Mouse (Mus musculus) spleen, adult 2 months (tissue): ENCODE data around the gene Olfr1395. TPM values are rescaled to one million over a fixed set of nuclear protein-coding genes. Genes with fewer than 3 reads are reported as not detected.
"Not testable (repeated sequence)": the region's sequence is repeated elsewhere in the genome, so short reads cannot be mapped to it uniquely, and the experiment has no call there.

Experiments used
- DNase-seq, 2 experiments: peaks; one replicate each; pipeline versions ENCODE4 v3.0.0 to v3.0.0-alpha.2; 2012 to 2021; ENCODE audit warnings: low spot score in 2 of 2, low read depth in 1 of 2
- H3K27ac ChIP-seq: fragments of 200-500 bp; 2 replicates; pipeline ENCODE4 v1.5.1; 2012; ENCODE audit warnings: low read length, inconsistent platforms; ENCODE audit not compliant: insufficient read depth
- H3K27me3 ChIP-seq: fragments of 200-500 bp; 2 replicates; pipeline ENCODE4 v1.6.1; 2012; ENCODE audit warnings: mild to moderate bottlenecking, moderate library complexity, low read length, inconsistent platforms; ENCODE audit not compliant: control insufficient read depth, insufficient read depth
- H3K36me3 ChIP-seq: fragments of 200-500 bp; 2 replicates; pipeline ENCODE4 v1.6.1; 2012; ENCODE audit warnings: mild to moderate bottlenecking, low read length, inconsistent platforms; ENCODE audit not compliant: control insufficient read depth, insufficient read depth
- H3K4me1 ChIP-seq: fragments of 200-500 bp; 2 replicates; pipeline ENCODE4 v1.6.1; 2011; ENCODE audit warnings: inconsistent platforms; ENCODE audit not compliant: control insufficient read depth, insufficient read depth, insufficient read length
- H3K4me3 ChIP-seq: fragments of 200-500 bp; 2 replicates; pipeline ENCODE4 v1.5.1; 2011; ENCODE audit warnings: mild to moderate bottlenecking, inconsistent platforms; ENCODE audit not compliant: insufficient read depth, insufficient read length; ENCODE audit errors: extremely low read depth
- CTCF ChIP-seq: fragments of 200-500 bp; IDR thresholded peaks from 2 replicates; pipeline ENCODE4 v1.5.1; 2011; ENCODE audit warnings: mild to moderate bottlenecking, inconsistent platforms; ENCODE audit not compliant: insufficient read depth, insufficient read length, insufficient replicate concordance; ENCODE audit errors: extremely low read depth
- POLR2A ChIP-seq: fragments of 200-500 bp; IDR thresholded peaks from 2 replicates; pipeline ENCODE4 v1.6.1; 2011; ENCODE audit warnings: low read depth, low read length, inconsistent platforms
- WGBS: fragments of 180-500 bp; shearing (Covaris S2); methylation state at CpG from one replicate; pipeline ENCODE4 v1.1.7; 2018; 5-methylcytosine and 5-hydroxymethylcytosine counted together
- polyA plus RNA-seq: library from polyadenylated mRNA; depleted of rRNA; stranded (reverse); fragments of >200 nt; gene quantifications from 2 replicates; pipeline ENCODE4 v1.2.3, GENCODE M21; 2012

The Olfr1395 gene
- polyA plus RNA-seq, 1 experiment, result not detected

DNA sequence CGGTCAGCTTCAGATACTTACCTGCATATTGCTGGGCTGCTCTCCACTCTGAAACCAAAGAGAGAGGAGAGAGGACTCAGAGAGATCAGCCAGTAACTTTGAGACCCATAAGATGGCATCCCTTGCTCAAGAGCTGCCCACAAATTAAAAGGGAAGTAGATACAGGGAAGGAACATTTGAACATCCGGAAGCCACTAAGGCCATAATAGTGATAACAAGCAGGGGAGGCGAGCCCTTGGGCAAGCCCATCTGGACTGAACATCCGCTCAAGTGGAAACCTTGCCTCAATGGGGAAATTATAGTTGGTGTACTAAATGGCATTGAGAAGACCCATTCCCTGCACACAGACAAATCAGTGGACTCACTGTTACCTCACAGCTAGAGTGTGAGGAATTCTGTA lies 28.5 kb downstream of the Olfr1395 start:
- Histone ChIP-seq H3K4me3 (no peak overlapping the region), H3K27me3 (peaks cover 3% of the 10 kb centered on the region; the same call in 1 of the 2 replicates), H3K4me1 (no peaks in the 10 kb centered on the region), H3K36me3 (no peaks in the 10 kb centered on the region), H3K27ac (no peak overlapping the region)
- 45% methylated on average over 4 of the region's 4 CpGs for WGBS
- no peak for DNase-seq
- TF ChIP-seq CTCF (no peak), POLR2A (no peak)

DNA sequence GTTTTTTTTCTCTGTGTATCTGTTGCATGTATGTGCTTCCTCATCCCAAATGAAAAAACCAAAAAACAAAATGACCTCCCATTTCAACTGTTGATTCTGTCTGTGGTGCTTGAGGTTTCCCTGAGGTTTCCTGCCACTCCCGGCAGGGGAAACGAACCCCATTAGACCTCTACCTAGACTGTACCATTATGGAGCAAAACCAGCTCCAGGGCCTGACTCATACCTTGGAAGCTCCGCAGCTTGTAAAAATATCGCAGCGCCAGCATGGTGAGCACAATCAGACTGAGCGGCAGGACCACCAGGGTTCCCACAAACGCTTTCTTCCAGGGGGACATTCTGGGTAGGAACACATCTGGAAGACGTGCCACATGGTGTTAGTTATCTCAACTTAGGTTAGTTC lies 33.3 kb downstream of the Olfr1395 start:
- Histone ChIP-seq H3K27ac (no peak overlapping the region), H3K4me1 (no peaks in the 10 kb centered on the region), H3K4me3 (no peak overlapping the region), H3K27me3 (no peaks in the 10 kb centered on the region), H3K36me3 (no peaks in the 10 kb centered on the region)
- TF ChIP-seq CTCF (no peak), POLR2A (no peak)
- WGBS, result 12% methylated on average over 8 of the region's 8 CpGs
- DNase-seq, result no peak

DNA sequence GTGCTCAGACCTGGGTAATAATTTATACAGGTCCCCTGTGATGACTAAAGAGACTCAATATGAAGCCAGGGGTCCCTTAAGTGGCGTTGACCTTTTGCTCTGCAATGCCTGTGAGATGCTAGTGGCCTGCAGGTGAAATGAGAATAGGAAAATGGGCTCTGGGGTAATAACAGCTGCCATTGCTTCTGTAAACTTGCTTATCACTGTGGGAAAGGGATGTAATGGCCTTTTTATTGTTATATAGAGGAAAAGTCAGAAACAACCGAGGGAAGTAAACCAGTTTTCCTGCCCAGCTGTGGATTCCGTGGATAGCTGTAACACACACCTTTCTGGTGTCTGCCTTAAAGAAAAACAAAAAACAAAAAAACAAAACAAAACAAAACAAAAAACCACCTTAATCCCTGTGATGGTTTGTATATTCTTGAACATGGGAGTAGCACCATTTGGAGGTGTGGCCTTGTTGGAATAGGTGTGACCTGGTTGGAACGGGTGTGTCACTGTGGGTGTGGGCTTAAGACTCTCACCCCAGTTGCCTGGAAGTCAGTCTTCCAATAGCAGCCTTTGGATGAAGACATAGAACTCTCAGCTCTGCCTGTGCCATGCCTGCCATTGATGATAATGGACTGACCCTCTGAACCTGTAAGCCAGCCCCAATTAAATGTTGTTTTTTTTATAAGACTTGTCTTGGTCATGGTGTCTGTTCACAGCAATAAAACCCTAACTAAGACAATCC lies 34.1 kb downstream of the Olfr1395 start:
- H3K4me1 ChIP-seq, result not testable (repeated sequence)

DNA sequence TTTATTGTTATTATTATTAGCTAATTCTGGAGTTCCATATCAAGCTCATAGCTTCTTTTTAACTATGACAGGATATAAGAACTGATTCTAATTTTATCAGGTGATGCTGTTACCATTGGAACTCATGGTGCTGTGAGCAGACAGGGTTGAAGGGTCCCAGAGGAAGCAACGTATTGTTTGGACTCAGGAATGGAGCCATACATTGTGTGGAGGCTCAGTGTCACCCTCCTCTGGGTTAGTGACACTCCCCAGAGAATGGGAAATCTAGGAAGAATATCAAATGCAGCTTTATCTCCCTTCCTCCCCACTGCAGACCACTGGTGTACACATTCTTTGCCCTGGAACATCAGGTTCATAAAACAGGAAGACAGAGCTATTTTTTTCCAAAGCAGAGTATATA lies 41.1 kb downstream of the Olfr1395 start:
- H3K27me3 ChIP-seq, result no peaks in the 10 kb centered on the region
- no peaks in the 10 kb centered on the region for H3K4me1 ChIP-seq
- WGBS, result 69% methylated on average over 1 of the region's 1 CpGs
- no peaks in the 10 kb centered on the region for H3K36me3 ChIP-seq
- TF ChIP-seq POLR2A, result no peak
- no peak for TF ChIP-seq CTCF
- no peak for DNase-seq
- H3K4me3 ChIP-seq, result no peak overlapping the region
- H3K27ac ChIP-seq, result no peak overlapping the region

More for the DNA sequence above, 34.1 kb downstream of the Olfr1395 start:
- WGBS, result 79% methylated on average over 4 of the region's 4 CpGs
- H3K27me3 ChIP-seq, DNase-seq, H3K36me3 ChIP-seq, H3K27ac ChIP-seq, H3K4me3 ChIP-seq: not testable (repeated sequence)

DNA sequence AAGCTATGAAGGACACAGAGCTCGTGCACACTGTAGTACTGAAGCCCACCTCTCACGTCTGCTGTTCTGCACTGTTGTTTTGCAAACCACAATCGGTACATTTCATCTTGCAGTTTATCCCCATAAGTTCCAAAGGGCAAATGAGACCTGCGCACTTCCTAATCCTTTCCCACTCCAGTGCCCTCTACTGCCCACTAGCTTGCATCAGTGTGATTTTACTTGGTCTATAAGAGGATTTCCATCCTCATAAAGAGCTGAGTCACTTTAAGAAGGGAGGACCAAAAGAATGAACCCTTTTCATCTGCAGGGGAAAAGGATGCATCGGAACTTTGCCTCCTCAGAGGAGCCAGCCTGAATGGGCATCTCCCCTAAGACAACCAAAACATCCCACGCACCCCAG lies 44.4 kb downstream of the Olfr1395 start:
- WGBS, result 83% methylated on average over 6 of the region's 6 CpGs
- Histone ChIP-seq H3K36me3 (no peaks in the 10 kb centered on the region), H3K4me1 (no peaks in the 10 kb centered on the region), H3K27me3 (no peaks in the 10 kb centered on the region), H3K4me3 (no peak overlapping the region), H3K27ac (no peak overlapping the region)
- no peak for TF ChIP-seq POLR2A
- no peak for TF ChIP-seq CTCF
- no peak for DNase-seq

DNA sequence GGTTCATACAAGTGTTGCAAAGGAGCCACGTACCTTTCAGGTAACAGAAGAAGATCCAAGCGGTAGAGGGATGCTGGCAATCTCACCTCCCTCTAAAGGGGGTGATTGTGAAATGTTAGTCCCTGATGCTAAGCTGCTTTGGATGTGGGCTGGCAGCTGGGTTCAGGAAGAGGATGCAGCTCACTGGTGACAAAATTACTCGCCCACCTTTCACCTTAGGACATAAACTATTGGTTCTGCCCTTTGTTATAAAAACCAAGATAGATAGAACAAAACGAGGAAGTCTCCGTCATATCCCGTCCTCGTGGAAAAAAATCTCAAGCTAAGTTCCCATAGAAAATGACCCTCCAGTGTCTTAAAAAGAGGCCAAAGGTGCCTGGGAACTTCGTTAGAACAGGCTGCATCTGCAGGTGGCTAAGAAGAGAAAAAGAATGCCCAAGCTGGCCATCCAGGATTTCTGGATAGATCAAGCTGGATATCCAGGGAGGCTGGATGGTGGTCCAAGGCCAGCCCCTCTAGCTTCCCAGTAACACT lies 44.9 kb downstream of the Olfr1395 start, which contains the start of gene Btnl9:
Gene Btnl9 (minus strand): TSS at position 205 of the 534 bp plus-strand sequence.
- H3K4me1 ChIP-seq, result no peaks in the 10 kb centered on the region
- no peaks in the 10 kb centered on the region for H3K27me3 ChIP-seq
- 71% methylated on average over 8 of the region's 8 CpGs for WGBS
- no peak for TF ChIP-seq CTCF
- TF ChIP-seq POLR2A, result no peak
- H3K27ac ChIP-seq, result no peak within 1 kb of the TSS
- H3K4me3 ChIP-seq, result no peak within 1 kb of the TSS
- H3K36me3 ChIP-seq, result no peaks in the 10 kb centered on the region
- no peak for DNase-seq

DNA sequence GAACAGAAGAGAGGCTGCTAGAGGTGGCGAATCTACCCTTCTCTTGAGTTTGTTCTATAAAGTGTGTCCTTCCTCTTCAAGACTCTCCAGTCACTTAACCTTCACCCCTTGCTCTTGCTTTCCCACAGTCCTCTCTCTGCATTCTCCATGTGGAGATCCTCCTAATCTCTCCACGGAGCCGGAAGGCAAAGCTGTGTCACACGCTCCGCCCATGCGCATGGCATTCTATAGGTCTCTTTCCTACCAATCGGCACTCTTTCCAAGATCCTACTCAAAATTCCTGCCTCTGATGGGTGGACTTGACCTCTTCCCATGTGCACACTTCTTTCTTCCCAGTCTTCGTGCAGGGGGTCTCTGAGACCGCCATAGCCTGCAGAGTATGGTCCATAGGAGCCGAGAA lies 45.6 kb downstream of the Olfr1395 start:
- 87% methylated on average over 10 of the region's 10 CpGs for WGBS
- Histone ChIP-seq H3K4me3 (no peak overlapping the region), H3K27me3 (no peaks in the 10 kb centered on the region), H3K4me1 (no peaks in the 10 kb centered on the region), H3K27ac (no peak overlapping the region), H3K36me3 (no peaks in the 10 kb centered on the region)
- no peak for DNase-seq
- TF ChIP-seq POLR2A (no peak), CTCF (no peak)
